Mouse (Mus musculus): ENCODE measurements at regions not wholly inside any gene's neighbourhood (a gene's known extent, or its start where the extent isn't known, plus 50 kb on each side); places are given as distances from the start of the nearest gene placed in this dataset.

- Histone ChIP-seq H3K4me1 (ENCODE audit: insufficient read depth, low read depth, low read length) (no peaks in the 10 kb centered on the region), H3K4me3 (ENCODE audit: low read depth, low read length) (no peak overlapping the region), H3K27me3 (ENCODE audit: insufficient read depth, low read length) (no peaks in the 10 kb centered on the region), H3K9me3 (replicated peaks) (peaks cover 5% of the 10 kb centered on the region; the same call in 1 of the 2 replicates), H3K36me3 (replicated peaks) (no peaks in the 10 kb centered on the region)
- ATAC-seq (ENCODE audit: extremely low read depth, insufficient number of reproducible peaks, low FRiP score, poor library complexity, severe bottlenecking), result no peak
- no peak for TF ChIP-seq GATA1 (IDR thresholded peaks at IDR 0.05; ENCODE audit: borderline replicate concordance, low read length)
- no peak for TF ChIP-seq GATA2 (IDR thresholded peaks at IDR 0.05; ENCODE audit: borderline replicate concordance, low read depth, low read length)
- no peak for TF ChIP-seq CTCF (IDR thresholded peaks at IDR 0.05; ENCODE audit: low read depth, low read length)
- TF ChIP-seq POLR2AphosphoS5 (IDR thresholded peaks at IDR 0.05; ENCODE audit: insufficient replicate concordance, low read depth, low read length), result no peak
- no peak for TF ChIP-seq TAL1 (conservative IDR thresholded peaks at IDR 0.05; ENCODE audit: low read depth, low read length)
- no peak for DNase-seq (ENCODE audit: low spot score)
Observed at GRCm38 (mm10) chr9:61056731-61057270, 262.5 kb downstream of the Uaca start.

- no peaks in the 10 kb centered on the region for H3K27me3 ChIP-seq (ENCODE audit: insufficient read depth, low read length)
- TF ChIP-seq GATA2 (IDR thresholded peaks at IDR 0.05; ENCODE audit: borderline replicate concordance, low read depth, low read length), result no peak
- ATAC-seq (ENCODE audit: extremely low read depth, insufficient number of reproducible peaks, low FRiP score, poor library complexity, severe bottlenecking), result no peak
Observed at GRCm38 (mm10) chr9:61059225-61059624, 264.9 kb downstream of the Uaca start.

GRCm38 (mm10) chr9:61060958-61061357 lies 266.6 kb downstream of the Uaca start:
- TF ChIP-seq GATA2 (IDR thresholded peaks at IDR 0.05; ENCODE audit: borderline replicate concordance, low read depth, low read length), result no peak
- TF ChIP-seq TAL1 (conservative IDR thresholded peaks at IDR 0.05; ENCODE audit: low read depth, low read length), result no peak
- no peak for TF ChIP-seq CTCF (IDR thresholded peaks at IDR 0.05; ENCODE audit: low read depth, low read length)
- no peak for TF ChIP-seq GATA1 (IDR thresholded peaks at IDR 0.05; ENCODE audit: borderline replicate concordance, low read length)
- TF ChIP-seq POLR2AphosphoS5 (IDR thresholded peaks at IDR 0.05; ENCODE audit: insufficient replicate concordance, low read depth, low read length), result no peak
- peaks cover 5% of the 10 kb centered on the region; the same call in 1 of the 2 replicates for H3K9me3 ChIP-seq (replicated peaks)
- peaks cover 2% of the 10 kb centered on the region; the same call in 1 of the 2 replicates for H3K27me3 ChIP-seq (ENCODE audit: insufficient read depth, low read length)
- DNase-seq (ENCODE audit: low spot score) (no peak), ATAC-seq (ENCODE audit: extremely low read depth, insufficient number of reproducible peaks, low FRiP score, poor library complexity, severe bottlenecking) (no peak)
- no peaks in the 10 kb centered on the region for H3K4me1 ChIP-seq (ENCODE audit: insufficient read depth, low read depth, low read length)
- no peak overlapping the region for H3K4me3 ChIP-seq (ENCODE audit: low read depth, low read length)
- no peaks in the 10 kb centered on the region for H3K36me3 ChIP-seq (replicated peaks)

More at GRCm38 (mm10) chr9:61059225-61059624, 264.9 kb downstream of the Uaca start:
- Histone ChIP-seq H3K9me3 (replicated peaks) (peaks cover 5% of the 10 kb centered on the region; the same call in 1 of the 2 replicates), H3K4me1 (ENCODE audit: insufficient read depth, low read depth, low read length) (no peaks in the 10 kb centered on the region), H3K4me3 (ENCODE audit: low read depth, low read length) (no peak overlapping the region), H3K36me3 (replicated peaks) (no peaks in the 10 kb centered on the region)
- no peak for DNase-seq (ENCODE audit: low spot score)

- Histone ChIP-seq H3K4me1 (ENCODE audit: insufficient read depth, low read depth, low read length) (no peaks in the 10 kb centered on the region), H3K4me3 (ENCODE audit: low read depth, low read length) (no peak overlapping the region), H3K9me3 (replicated peaks) (peaks cover 4% of the 10 kb centered on the region; the same call in 1 of the 2 replicates), H3K27me3 (ENCODE audit: insufficient read depth, low read length) (peaks cover 2% of the 10 kb centered on the region; the same call in 1 of the 2 replicates), H3K36me3 (replicated peaks) (no peaks in the 10 kb centered on the region)
- DNase-seq (ENCODE audit: low spot score) (no peak), ATAC-seq (ENCODE audit: extremely low read depth, insufficient number of reproducible peaks, low FRiP score, poor library complexity, severe bottlenecking) (no peak)
- TF ChIP-seq GATA2 (IDR thresholded peaks at IDR 0.05; ENCODE audit: borderline replicate concordance, low read depth, low read length), result no peak
- TF ChIP-seq CTCF (IDR thresholded peaks at IDR 0.05; ENCODE audit: low read depth, low read length), result no peak
- no peak for TF ChIP-seq POLR2AphosphoS5 (IDR thresholded peaks at IDR 0.05; ENCODE audit: insufficient replicate concordance, low read depth, low read length)
- TF ChIP-seq TAL1 (conservative IDR thresholded peaks at IDR 0.05; ENCODE audit: low read depth, low read length), result no peak
- no peak for TF ChIP-seq GATA1 (IDR thresholded peaks at IDR 0.05; ENCODE audit: borderline replicate concordance, low read length)
Observed at GRCm38 (mm10) chr9:61064714-61065305, 270.5 kb downstream of the Uaca start.

GRCm38 (mm10) chr9:61069553-61070314 lies 275.4 kb downstream of the Uaca start:
- DNase-seq (ENCODE audit: low spot score) (no peak), ATAC-seq (ENCODE audit: extremely low read depth, insufficient number of reproducible peaks, low FRiP score, poor library complexity, severe bottlenecking) (no peak)
- Histone ChIP-seq H3K27me3 (ENCODE audit: insufficient read depth, low read length) (peaks cover 7% of the 10 kb centered on the region; the same call in 1 of the 2 replicates), H3K4me1 (ENCODE audit: insufficient read depth, low read depth, low read length) (no peaks in the 10 kb centered on the region), H3K4me3 (ENCODE audit: low read depth, low read length) (no peak overlapping the region), H3K9me3 (replicated peaks) (no peaks in the 10 kb centered on the region), H3K36me3 (replicated peaks) (no peaks in the 10 kb centered on the region)
- no peak for TF ChIP-seq TAL1 (conservative IDR thresholded peaks at IDR 0.05; ENCODE audit: low read depth, low read length)
- no peak for TF ChIP-seq POLR2AphosphoS5 (IDR thresholded peaks at IDR 0.05; ENCODE audit: insufficient replicate concordance, low read depth, low read length)
- TF ChIP-seq GATA2 (IDR thresholded peaks at IDR 0.05; ENCODE audit: borderline replicate concordance, low read depth, low read length), result no peak

- 0 out of 2 replicates have a peak, but pooled peaks cover 4% of the 10 kb centered on the region for H3K27me3 ChIP-seq (ENCODE audit: insufficient read depth, low read length)
- H3K4me3 ChIP-seq (ENCODE audit: low read depth, low read length), result no peak overlapping the region
- no peak for ATAC-seq (ENCODE audit: extremely low read depth, insufficient number of reproducible peaks, low FRiP score, poor library complexity, severe bottlenecking)
- no peak for DNase-seq (ENCODE audit: low spot score)
- TF ChIP-seq POLR2AphosphoS5 (IDR thresholded peaks at IDR 0.05; ENCODE audit: insufficient replicate concordance, low read depth, low read length) (no peak), GATA1 (IDR thresholded peaks at IDR 0.05; ENCODE audit: borderline replicate concordance, low read length) (no peak)
- H3K9me3 ChIP-seq (replicated peaks), result no peaks in the 10 kb centered on the region
- no peaks in the 10 kb centered on the region for H3K36me3 ChIP-seq (replicated peaks)
- no peaks in the 10 kb centered on the region for H3K4me1 ChIP-seq (ENCODE audit: insufficient read depth, low read depth, low read length)
Observed at GRCm38 (mm10) chr9:61070315-61070707, 276.0 kb downstream of the Uaca start.
